Mouse (Mus musculus) heart, embryonic 12.5 days (tissue): Measurements from ENCODE around the gene Tubgcp3. TPM values are rescaled to one million over a fixed set of nuclear protein-coding genes. Genes with fewer than 3 reads are reported as not detected.

Source experiments
- ATAC-seq: fragments of 200-750 bp; cut with Nextera tagmentation; 2 replicates; pipeline ENCODE4 v1.8.0; 2017; ENCODE audit warnings: moderate TSS enrichment, moderate library complexity; ENCODE audit not compliant: insufficient number of reproducible peaks, low FRiP score
- H3K27ac ChIP-seq: fragments of 300-500 bp; sonication (generic); 2 replicates; pipeline ENCODE4 v1.5.1; 2016; ENCODE audit warnings: mild to moderate bottlenecking, moderate library complexity; ENCODE audit not compliant: poor library complexity, severe bottlenecking
- H3K27me3 ChIP-seq: fragments of 300-500 bp; sonication (generic); replicated peaks from 2 replicates; pipeline ENCODE4 v1.6.1; 2016; ENCODE audit warnings: mild to moderate bottlenecking, moderate library complexity
- H3K36me3 ChIP-seq: fragments of 300-500 bp; sonication (generic); 2 replicates; pipeline ENCODE4 v1.6.1; 2016; ENCODE audit warnings: mild to moderate bottlenecking, moderate library complexity
- H3K4me1 ChIP-seq: fragments of 300-500 bp; sonication (generic); replicated peaks from 2 replicates; pipeline ENCODE4 v1.6.1; 2016; ENCODE audit warnings: mild to moderate bottlenecking
- H3K4me2 ChIP-seq: fragments of 300-500 bp; sonication (generic); 2 replicates; pipeline ENCODE4 v1.6.1; 2016; ENCODE audit warnings: mild to moderate bottlenecking, moderate library complexity
- H3K4me3 ChIP-seq: fragments of 300-500 bp; sonication (generic); 2 replicates; pipeline ENCODE4 v1.5.1; 2016; ENCODE audit warnings: mild to moderate bottlenecking
- H3K9ac ChIP-seq: fragments of 300-500 bp; sonication (generic); 2 replicates; pipeline ENCODE4 v1.6.1; 2016; ENCODE audit warnings: mild to moderate bottlenecking, moderate library complexity
- H3K9me3 ChIP-seq: fragments of 300-500 bp; sonication (generic); replicated peaks from 2 replicates; pipeline ENCODE4 v1.6.1; 2016; ENCODE audit warnings: mild to moderate bottlenecking, moderate library complexity
- WGBS: fragments of 180-500 bp; shearing (Covaris S2); methylation state at CpG from one replicate; pipeline ENCODE4 v1.1.7; 2016; 5-methylcytosine and 5-hydroxymethylcytosine counted together
- polyA plus RNA-seq: library from polyadenylated mRNA; unstranded; fragments of >200 nt; fragmentation: Nextera tagmentation; extraction: Ambion mirVana; gene quantifications from 2 replicates; pipeline ENCODE4 v1.2.1, GENCODE M21; 2016

Gene Tubgcp3
- 32.0 and 32.4 TPM in 2 replicates for polyA plus RNA-seq

- WGBS = 2% methylated on average over 65 of the region's 65 CpGs
- H3K4me1 ChIP-seq = peaks cover 15% of the 10 kb centered on the region
- peak within 1 kb of the TSS; percentile 93 for H3K9ac ChIP-seq
- H3K27me3 ChIP-seq = peaks cover 15% of the 10 kb centered on the region
- ATAC-seq = peak; percentile 90
- no peaks in the 10 kb centered on the region for H3K36me3 ChIP-seq
- peak within 1 kb of the TSS; percentile 48 for H3K27ac ChIP-seq
- peak within 1 kb of the TSS; percentile 94 for H3K4me3 ChIP-seq
- H3K9me3 ChIP-seq = no peaks in the 10 kb centered on the region
- H3K4me2 ChIP-seq = peak within 1 kb of the TSS; percentile 82
Observed at GRCm38 (mm10) chr8:12672056-12672881, at the start of gene Tubgcp3. Gene Tubgcp3, minus strand, starts transcription at chr8:12672248.

- no peak for ATAC-seq
- no peak overlapping the region for H3K27ac ChIP-seq
- no peaks in the 10 kb centered on the region for H3K4me1 ChIP-seq
- H3K4me2 ChIP-seq = no peak overlapping the region
- H3K9ac ChIP-seq = no peak overlapping the region
- no peak overlapping the region for H3K4me3 ChIP-seq
- no peaks in the 10 kb centered on the region for H3K36me3 ChIP-seq
- WGBS = 72% methylated on average over 9 of the region's 9 CpGs
- H3K9me3 ChIP-seq = no peaks in the 10 kb centered on the region
- peaks cover 6% of the 10 kb centered on the region for H3K27me3 ChIP-seq
Observed at GRCm38 (mm10) chr8:12719091-12719490, 47.0 kb upstream of the Tubgcp3 start.

- no peak overlapping the region for H3K4me3 ChIP-seq
- no peaks in the 10 kb centered on the region for H3K4me1 ChIP-seq
- no peaks in the 10 kb centered on the region for H3K9me3 ChIP-seq
- H3K27me3 ChIP-seq = peaks cover under 1% of the 10 kb centered on the region
- no peak overlapping the region for H3K9ac ChIP-seq
- no peak overlapping the region for H3K27ac ChIP-seq
- 75% methylated on average over 18 of the region's 18 CpGs for WGBS
- H3K4me2 ChIP-seq = no peak overlapping the region
- no peaks in the 10 kb centered on the region for H3K36me3 ChIP-seq
- ATAC-seq = no peak
Observed at GRCm38 (mm10) chr8:12715861-12716585, 44.0 kb upstream of the Tubgcp3 start.

- 79% methylated on average over 7 of the region's 7 CpGs for WGBS
- Histone ChIP-seq H3K9me3 (peaks cover 7% of the 10 kb centered on the region; the same call in 1 of the 2 replicates), H3K9ac (no peak overlapping the region), H3K4me2 (no peak overlapping the region), H3K36me3 (no peaks in the 10 kb centered on the region), H3K4me1 (no peaks in the 10 kb centered on the region; the same call in 1 of the 2 replicates), H3K27me3 (0 out of 2 replicates have a peak, but pooled peaks cover 6% of the 10 kb centered on the region), H3K4me3 (no peak overlapping the region), H3K27ac (no peak overlapping the region)
- no peak for ATAC-seq
Observed at GRCm38 (mm10) chr8:12711623-12712022, 39.6 kb upstream of the Tubgcp3 start.

- Histone ChIP-seq H3K9me3 (peaks cover 8% of the 10 kb centered on the region; the same call in 1 of the 2 replicates), H3K27me3 (peaks cover 20% of the 10 kb centered on the region; the same call in 1 of the 2 replicates), H3K27ac (no peak overlapping the region), H3K9ac (no peak overlapping the region), H3K4me2 (no peak overlapping the region), H3K4me3 (no peak overlapping the region), H3K4me1 (no peaks in the 10 kb centered on the region; the same call in 1 of the 2 replicates), H3K36me3 (no peaks in the 10 kb centered on the region)
- WGBS = 80% methylated on average over 4 of the region's 4 CpGs
- no peak for ATAC-seq
Observed at GRCm38 (mm10) chr8:12703597-12703996, 31.5 kb upstream of the Tubgcp3 start.

DNA sequence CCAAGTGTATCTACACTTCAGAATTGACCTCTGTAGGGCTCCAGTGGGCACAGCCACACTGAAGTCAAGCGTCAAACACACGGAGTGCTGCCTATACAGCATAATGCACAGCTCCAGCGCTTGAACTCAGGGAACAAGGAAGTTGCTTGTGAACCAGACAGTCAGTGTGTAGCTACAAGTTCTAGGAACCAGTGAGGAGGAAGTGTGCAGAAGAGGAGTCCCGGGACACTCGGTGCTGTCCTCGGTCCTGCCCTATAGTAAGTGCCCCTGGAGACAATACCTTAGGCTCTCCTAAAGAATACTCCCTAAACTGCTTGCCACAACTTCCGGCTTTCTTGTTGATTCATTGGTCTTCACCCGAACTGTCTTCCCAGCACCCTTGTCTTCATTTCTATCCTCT is 30.2 kb upstream of the Tubgcp3 start:
- WGBS = 47% methylated on average over 8 of the region's 8 CpGs
- no peak for ATAC-seq
- H3K4me3 ChIP-seq = no peak overlapping the region
- no peak overlapping the region for H3K27ac ChIP-seq
- H3K4me1 ChIP-seq = no peaks in the 10 kb centered on the region
- H3K27me3 ChIP-seq = peaks cover 20% of the 10 kb centered on the region; the same call in 1 of the 2 replicates
- peaks cover 7% of the 10 kb centered on the region; the same call in 1 of the 2 replicates for H3K9me3 ChIP-seq
- no peak overlapping the region for H3K9ac ChIP-seq
- H3K4me2 ChIP-seq = no peak overlapping the region
- no peaks in the 10 kb centered on the region for H3K36me3 ChIP-seq

DNA sequence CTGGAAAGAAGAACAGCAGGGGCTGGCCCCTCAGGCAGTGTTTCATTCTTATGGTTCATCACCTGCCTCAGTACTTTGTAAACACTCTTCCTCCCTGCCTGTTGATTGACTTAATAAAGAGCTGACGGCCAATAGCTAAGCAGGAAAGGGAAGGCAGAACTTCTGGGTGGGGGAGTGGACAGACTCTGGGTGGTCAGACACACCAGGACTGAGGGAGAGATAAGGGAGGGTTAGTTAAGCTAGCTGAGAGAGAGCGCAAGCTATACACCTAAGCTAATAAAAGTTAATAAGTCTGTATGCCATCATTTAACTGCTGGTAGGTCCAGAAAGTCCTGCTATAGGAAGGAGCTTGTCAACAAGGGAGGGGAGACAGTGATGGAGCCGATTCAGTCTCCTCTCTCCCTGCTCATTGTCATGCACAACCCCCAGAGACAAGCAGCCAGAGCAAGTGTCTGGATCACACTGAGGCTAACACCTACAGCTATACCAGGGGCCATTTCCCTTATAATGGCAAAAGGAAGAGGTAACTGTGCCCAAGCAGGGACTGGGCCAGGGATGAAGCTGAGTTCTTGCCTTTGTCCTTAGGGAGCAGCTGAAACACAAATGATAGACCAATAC is 26.7 kb upstream of the Tubgcp3 start:
- WGBS = 32% methylated on average over 3 of the region's 3 CpGs
- H3K4me1 ChIP-seq = no peaks in the 10 kb centered on the region
- peaks cover 17% of the 10 kb centered on the region; the same call in 1 of the 2 replicates for H3K27me3 ChIP-seq
- no peak overlapping the region for H3K27ac ChIP-seq
- no peak overlapping the region for H3K4me3 ChIP-seq
- no peak for ATAC-seq
- no peak overlapping the region for H3K9ac ChIP-seq
- H3K36me3 ChIP-seq = no peaks in the 10 kb centered on the region
- no peaks in the 10 kb centered on the region for H3K9me3 ChIP-seq
- H3K4me2 ChIP-seq = no peak overlapping the region

GRCm38 (mm10) chr8:12688851-12689250 is 16.8 kb upstream of the Tubgcp3 start:
- H3K4me3 ChIP-seq = no peak overlapping the region
- 61% methylated on average over 7 of the region's 7 CpGs for WGBS
- no peak for ATAC-seq
- H3K4me1 ChIP-seq = 0 out of 2 replicates have a peak, but pooled peaks cover 3% of the 10 kb centered on the region
- H3K4me2 ChIP-seq = no peak overlapping the region
- no peak overlapping the region for H3K9ac ChIP-seq
- H3K9me3 ChIP-seq = no peaks in the 10 kb centered on the region
- peaks cover 27% of the 10 kb centered on the region for H3K27me3 ChIP-seq
- H3K36me3 ChIP-seq = no peaks in the 10 kb centered on the region
- H3K27ac ChIP-seq = no peak overlapping the region

- H3K36me3 ChIP-seq = no peaks in the 10 kb centered on the region
- ATAC-seq = 0 out of 2 replicates have a peak, but pooled peaks have one; percentile 51
- H3K27me3 ChIP-seq = peaks cover 35% of the 10 kb centered on the region
- peaks cover 3% of the 10 kb centered on the region; the same call in 1 of the 2 replicates for H3K4me1 ChIP-seq
- no peak overlapping the region for H3K9ac ChIP-seq
- H3K9me3 ChIP-seq = no peaks in the 10 kb centered on the region
- H3K4me2 ChIP-seq = no peak overlapping the region
- no peak overlapping the region for H3K4me3 ChIP-seq
- 3% methylated on average over 7 of the region's 7 CpGs for WGBS
- no peak overlapping the region for H3K27ac ChIP-seq
Observed at GRCm38 (mm10) chr8:12677529-12677928, 5.5 kb upstream of the Tubgcp3 start.

- under 1% methylated on average over 38 of the region's 38 CpGs for WGBS
- peak overlapping the region; percentile 94 for H3K4me3 ChIP-seq
- no peaks in the 10 kb centered on the region for H3K36me3 ChIP-seq
- peak overlapping the region; percentile 82 for H3K4me2 ChIP-seq
- peak overlapping the region; percentile 48 for H3K27ac ChIP-seq
- no peaks in the 10 kb centered on the region for H3K9me3 ChIP-seq
- peaks cover 15% of the 10 kb centered on the region for H3K4me1 ChIP-seq
- H3K9ac ChIP-seq = peak overlapping the region; percentile 93
- ATAC-seq = peak; percentile 75; the same call in 1 of the 2 replicates
- H3K27me3 ChIP-seq = peaks cover 8% of the 10 kb centered on the region
Observed at GRCm38 (mm10) chr8:12671473-12672055, 484 bp downstream of the Tubgcp3 start.
